Mouse (Mus musculus) gastrocnemius, postnatal 36 days (tissue): ENCODE results near the gene Eif2s3x. TPM values are rescaled to one million over a fixed set of nuclear protein-coding genes. Genes with fewer than 3 reads are reported as not detected.
A peak's percentile ranks its signal among the peaks of the same experiment; 100 is the strongest.
"Not testable (repeated sequence)": the region's sequence is repeated elsewhere in the genome, so short reads cannot be mapped to it uniquely, and the experiment has no call there.

ENCODE experiments used
- DNase-seq, 2 experiments: peaks; one replicate each; pipeline ENCODE4 v3.0.0; 2022
- intact Hi-C: fragments of 180-260 bp; cut with DNase I; formaldehyde crosslinking; loops from one replicate; pipeline ENCODE4 v1.15.1; 2025
- long read RNA-seq, 2 experiments: library from polyadenylated mRNA; stranded (forward); transcript quantifications; one replicate each; pipeline ENCODE4 v2.0.0; 2021
- total RNA-seq, 2 experiments: library from RNA; stranded (reverse); gene quantifications; 2 replicates each; pipeline ENCODE4 v1.2.3; 2021

The Eif2s3x gene
- total RNA-seq = 100 to 1,000 TPM in 1 of 2 experiments, 10 to 100 TPM in 1; 78.3 to 120 TPM
- long read RNA-seq, experiment 1, transcript Eif2s3x-201 (12 exons, 3,647 nt) = major isoform, 11 of 29 reads
- long read RNA-seq, experiment 1, partial matches to known transcripts = 1 of 29 reads
- long read RNA-seq, experiment 1, other reads (novel, unspliced or antisense) = 17 of 29 reads
- long read RNA-seq, experiment 2, transcript Eif2s3x-201 (12 exons, 3,647 nt) = major isoform, 30 of 50 reads
- long read RNA-seq, experiment 2, partial matches to known transcripts = 3 of 50 reads
- long read RNA-seq, experiment 2, other reads (novel, unspliced or antisense) = 17 of 50 reads

- DNase-seq = peak; percentile 73 to 83
- intact Hi-C loops = loop anchor here (5.0 kb wide), 1 partner anchor 35 kb away; no protein-coding TSS in a partner anchor
Observed at GRCm38 (mm10) chrX:94212597-94213321, at the start of gene Eif2s3x. TSS of gene Eif2s3x (minus strand) at chrX:94212862.

- no peak for DNase-seq
- intact Hi-C loops = no loop called here
Observed at GRCm38 (mm10) chrX:94235601-94236000, 22.9 kb upstream of the Eif2s3x start.

GRCm38 (mm10) chrX:94235190-94235555 lies 22.5 kb upstream of the Eif2s3x start:
- intact Hi-C loops = no loop called here
- no peak for DNase-seq

GRCm38 (mm10) chrX:94234532-94235189 lies 22.0 kb upstream of the Eif2s3x start, which contains the start of gene Klhl15:
TSS of gene Klhl15 (plus strand) at chrX:94234599.
- intact Hi-C loops = no loop called here

GRCm38 (mm10) chrX:94233936-94234531 lies 21.4 kb upstream of the Eif2s3x start:
- DNase-seq = no peak
- intact Hi-C loops = no loop called here

More at GRCm38 (mm10) chrX:94234532-94235189, 22.0 kb upstream of the Eif2s3x start, which contains the start of gene Klhl15:
- DNase-seq = peak; percentile 66 to 79

- no peak for DNase-seq
- intact Hi-C loops = no loop called here
Observed at GRCm38 (mm10) chrX:94233432-94233831, 20.8 kb upstream of the Eif2s3x start.

- intact Hi-C loops = loop anchor here (5.0 kb wide), 1 partner anchor 36 kb away; no protein-coding TSS in a partner anchor
- no peak for DNase-seq
Observed at GRCm38 (mm10) chrX:94213384-94213783, 722 bp upstream of the Eif2s3x start.

GRCm38 (mm10) chrX:94212264-94212596 lies 432 bp downstream of the Eif2s3x start:
- no peak for DNase-seq
- intact Hi-C loops = loop anchor here (5.0 kb wide), 1 partner anchor 35 kb away; no protein-coding TSS in a partner anchor

- intact Hi-C loops = no loop called here
- DNase-seq = peak in 1 of 2 experiments; percentile 19
Observed at GRCm38 (mm10) chrX:94197789-94198188, 14.9 kb downstream of the Eif2s3x start.

GRCm38 (mm10) chrX:94193901-94194300 lies 18.8 kb downstream of the Eif2s3x start:
- intact Hi-C loops, DNase-seq: not testable (repeated sequence)

GRCm38 (mm10) chrX:94185156-94185555 lies 27.5 kb downstream of the Eif2s3x start:
- intact Hi-C loops = no loop called here
- no peak for DNase-seq

- intact Hi-C loops = no loop called here
Observed at GRCm38 (mm10) chrX:94183814-94184213, 28.8 kb downstream of the Eif2s3x start.

GRCm38 (mm10) chrX:94177715-94178340 lies 34.8 kb downstream of the Eif2s3x start:
- intact Hi-C loops = loop anchor here (5.0 kb wide), 1 partner anchor 34 kb away; the partner anchor contains the start of gene Eif2s3x
- DNase-seq = peak; percentile 76 to 87

More at GRCm38 (mm10) chrX:94183814-94184213, 28.8 kb downstream of the Eif2s3x start:
- no peak for DNase-seq

- DNase-seq = no peak
- intact Hi-C loops = no loop called here
Observed at GRCm38 (mm10) chrX:94169348-94169747, 43.3 kb downstream of the Eif2s3x start.

- intact Hi-C loops = no loop called here
- no peak for DNase-seq
Observed at GRCm38 (mm10) chrX:94152251-94152830, 60.3 kb downstream of the Eif2s3x start.

- DNase-seq = no peak
- intact Hi-C loops = no loop called here
Observed at GRCm38 (mm10) chrX:94150471-94150870, 62.2 kb downstream of the Eif2s3x start.

GRCm38 (mm10) chrX:94142004-94142771 lies 70.5 kb downstream of the Eif2s3x start:
- DNase-seq = no peak
- intact Hi-C loops = no loop called here

- intact Hi-C loops = no loop called here
Observed at GRCm38 (mm10) chrX:94140080-94140479, 72.6 kb downstream of the Eif2s3x start.

More at GRCm38 (mm10) chrX:94140080-94140479, 72.6 kb downstream of the Eif2s3x start:
- no peak for DNase-seq
